ENCODE assay signal across 16 mouse cellular contexts in the genomic region with DNA sequence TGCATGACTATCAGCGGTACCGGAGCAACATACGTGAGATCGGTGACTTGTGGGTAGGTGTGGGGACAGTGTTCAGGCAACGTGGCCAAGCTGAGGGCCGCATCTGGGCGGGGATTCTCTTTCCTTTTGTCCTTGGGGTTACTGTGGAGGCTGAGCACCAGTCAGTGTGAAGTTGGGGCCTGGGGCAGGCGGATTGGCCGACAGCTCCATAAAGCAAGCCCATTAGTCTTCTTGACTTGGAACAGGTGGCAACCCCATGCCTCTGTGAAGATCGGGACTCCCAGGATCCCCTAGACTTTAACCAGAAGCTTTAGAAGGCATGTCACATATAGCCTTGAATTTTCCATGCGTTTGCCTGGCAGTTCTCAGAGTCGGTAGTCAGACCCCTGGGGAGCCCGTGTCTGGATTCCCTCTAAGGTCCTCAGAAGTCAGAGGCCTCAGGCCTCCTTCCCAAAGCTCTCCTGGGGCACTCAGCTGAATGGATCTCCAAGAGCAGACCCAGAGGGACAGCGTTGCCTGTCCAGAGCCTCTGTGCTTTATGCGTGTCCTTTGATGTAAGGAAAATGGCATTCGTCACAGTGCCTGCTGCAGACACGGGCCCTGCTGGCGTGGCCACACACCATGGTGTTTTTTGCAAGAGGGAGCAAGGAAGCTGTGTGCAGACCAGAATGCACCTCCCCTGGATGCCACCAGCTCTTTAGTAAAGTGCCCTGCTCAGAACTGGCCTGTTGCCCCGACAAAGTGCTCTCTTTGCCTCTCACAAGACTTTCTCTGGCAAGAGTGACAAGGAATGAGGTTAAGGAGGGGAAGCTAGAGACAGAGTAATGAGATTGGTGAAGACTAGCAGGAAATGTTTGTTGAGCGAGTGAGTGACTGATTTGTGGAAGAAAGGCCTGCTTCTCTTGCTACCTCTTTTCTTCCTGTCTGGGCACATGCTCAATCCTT. TPM values are rescaled to one million over a fixed set of nuclear protein-coding genes. Genes with fewer than 3 reads are reported as not detected.
DNase-seq lines count a peak whose midpoint lies in the region; ATAC-seq and TF ChIP-seq lines count a peak whose summit lies in the region.
"Had no signal": no experiment of that assay in that cellular context is flagged by ENCODE, and none has a peak within 500 bp of the region (broad histone marks: within the 10 kb centered on the region; RNA-seq: fewer than 3 reads in every experiment).

No protein-coding gene starts in this region.

- DNase-seq in heart, postnatal 4 days = peak; percentile 6
- DNase-seq in heart, adult 18-20 months = no peak
- peak; percentile 55 for DNase-seq in embryo, embryonic 10.5 days (ENCODE audit: low spot score)
- DNase-seq in lung, adult 2 months = peak; percentile 75
- DNase-seq in midbrain, postnatal 0 days (ENCODE audit: low spot score) = peak; percentile 66
- no peak for DNase-seq in spleen, postnatal 36 days (ENCODE audit: low spot score in 2 of 2)
- DNase-seq in urinary bladder, adult 18-20 months (ENCODE audit: low spot score in 2 of 2) = no peak
- DNase-seq in thymus, postnatal 36 days = no peak
- DNase-seq: cerebellum, postnatal 10 days; gastrocnemius, postnatal 25 days; right cerebral cortex, adult 18-20 months; thymus, adult 2 months had no signal

- H3K27ac ChIP-seq in midbrain, postnatal 0 days (ENCODE audit: low read depth, low read length) = 0 out of 2 replicates have a peak overlapping the region, but pooled peaks have one; percentile 3
- H3K27ac ChIP-seq: embryonic facial prominence, embryonic 15.5 days; forebrain, embryonic 15.5 days; intestine, embryonic 15.5 days; macrophage had no signal

- H3K4me2 ChIP-seq in midbrain, postnatal 0 days (ENCODE audit: low read depth, low read length, poor library complexity, severe bottlenecking) = no peak overlapping the region
- H3K4me2 ChIP-seq: embryonic facial prominence, embryonic 15.5 days; forebrain, embryonic 15.5 days; intestine, embryonic 15.5 days had no signal

- no peaks in the 10 kb centered on the region for H3K9me3 ChIP-seq in midbrain, postnatal 0 days (ENCODE audit: low read length)
- H3K9me3 ChIP-seq: embryonic facial prominence, embryonic 15.5 days; forebrain, embryonic 15.5 days; intestine, embryonic 15.5 days had no signal

- peaks cover 28% of the 10 kb centered on the region for H3K4me1 ChIP-seq in lung, adult 2 months (ENCODE audit: control insufficient read depth, insufficient read depth, low read length)
- H3K4me1 ChIP-seq in midbrain, postnatal 0 days (ENCODE audit: insufficient read depth, low read length) = no peaks in the 10 kb centered on the region

- H3K36me3 ChIP-seq in midbrain, postnatal 0 days (ENCODE audit: insufficient read depth, low read length) = peaks cover 3% of the 10 kb centered on the region
- H3K36me3 ChIP-seq: forebrain, embryonic 15.5 days; intestine, embryonic 15.5 days had no signal

- no peak overlapping the region for H3K9ac ChIP-seq in midbrain, postnatal 0 days (replicated peaks; ENCODE audit: low read length, poor library complexity, severe bottlenecking)
- H3K9ac ChIP-seq: embryonic facial prominence, embryonic 15.5 days; forebrain, embryonic 15.5 days; intestine, embryonic 15.5 days had no signal

- no peak for ATAC-seq in midbrain, postnatal 0 days (ENCODE audit: low FRiP score)
- ATAC-seq: forebrain, embryonic 15.5 days; intestine, embryonic 15.5 days had no signal

- H3K4me3 ChIP-seq in lung, adult 2 months (replicated peaks; ENCODE audit: extremely low read depth, low read depth, low read length) = no peak overlapping the region
- H3K4me3 ChIP-seq in midbrain, postnatal 0 days (ENCODE audit: low read depth, low read length) = no peak overlapping the region
- H3K4me3 ChIP-seq: embryonic facial prominence, embryonic 15.5 days; forebrain, embryonic 15.5 days; intestine, embryonic 15.5 days had no signal

- no peak for TF ChIP-seq POLR2A in lung, adult 2 months (IDR thresholded peaks at IDR 0.05; ENCODE audit: borderline replicate concordance, extremely low read depth, low read depth, low read length)

- WGBS in lung, adult 2 months = 75% methylated on average over 20 of the region's 20 CpGs
- WGBS in midbrain, postnatal 0 days = 54% methylated on average over 20 of the region's 20 CpGs

- no peaks in the 10 kb centered on the region for H3K27me3 ChIP-seq in midbrain, postnatal 0 days (ENCODE audit: insufficient read depth, low read length)
- H3K27me3 ChIP-seq: embryonic facial prominence, embryonic 15.5 days; forebrain, embryonic 15.5 days; intestine, embryonic 15.5 days had no signal

- no peak for TF ChIP-seq CTCF in lung, adult 2 months (IDR thresholded peaks at IDR 0.05; ENCODE audit: insufficient read depth, low read length)
- TF ChIP-seq CTCF in midbrain, postnatal 0 days (IDR thresholded peaks at IDR 0.05) = no peak

RNA-seq across cellular contexts. Expression of a gene that starts 16.8 kb away (rescaled TPM):
- total RNA-seq in heart, postnatal 4 days (2021) = 10 to 100 TPM; 29.6 to 42.2 TPM
- 10 to 100 TPM; 11.1 to 11.3 TPM for total RNA-seq in heart, adult 18-20 months (2021)
- 31.9 and 36.4 TPM in 2 replicates for polyA plus RNA-seq in lung, adult 2 months (2012; rRNA removed)
- total RNA-seq in midbrain, postnatal 0 days (2014; rRNA removed) = 42.9 and 45.4 TPM in 2 replicates
- polyA plus RNA-seq in midbrain, postnatal 0 days (2015; fragmentation: Nextera tagmentation; extraction: Ambion mirVana) = 25.8 and 30.8 TPM in 2 replicates

RNA-seq across cellular contexts. Expression of a gene that starts 41.9 kb away (rescaled TPM):
- total RNA-seq in heart, postnatal 4 days (2021) = 10 to 100 TPM; 42.3 to 49.1 TPM
- 10 to 100 TPM; 15.1 to 15.2 TPM for total RNA-seq in heart, adult 18-20 months (2021)
- 36.6 and 39.3 TPM in 2 replicates for polyA plus RNA-seq in lung, adult 2 months (2012; rRNA removed)
- total RNA-seq in midbrain, postnatal 0 days (2014; rRNA removed) = 52.3 and 75.5 TPM in 2 replicates
- 54.3 and 56.2 TPM in 2 replicates for polyA plus RNA-seq in midbrain, postnatal 0 days (2015; fragmentation: Nextera tagmentation; extraction: Ambion mirVana)

RNA-seq across cellular contexts. Expression of a gene that starts 59.7 kb away (rescaled TPM):
- 1 to 10 TPM; 2.2 TPM for total RNA-seq in heart, postnatal 4 days (2021)
- 1 to 10 TPM; 3.8 to 4.1 TPM for total RNA-seq in heart, adult 18-20 months (2021)
- polyA plus RNA-seq in lung, adult 2 months (2012; rRNA removed) = 2.0 and 3.2 TPM in 2 replicates
- 0.27 and 9.8 TPM in 2 replicates for total RNA-seq in midbrain, postnatal 0 days (2014; rRNA removed)
- polyA plus RNA-seq in midbrain, postnatal 0 days (2015; fragmentation: Nextera tagmentation; extraction: Ambion mirVana) = 2.9 and 3.8 TPM in 2 replicates

Comparison
In these comparisons a context has a peak if more than half of its experiments do, and no peak if none do; other contexts are left out.
1. DNase-seq: peak in heart, postnatal 4 days (single experiment), embryo, embryonic 10.5 days (single experiment), lung, adult 2 months (single experiment) and midbrain, postnatal 0 days (single experiment); none in heart, adult 18-20 months (0 of 2), spleen, postnatal 36 days (0 of 2), urinary bladder, adult 18-20 months (0 of 2) and thymus, postnatal 36 days (0 of 2).